Mouse (Mus musculus) stomach, embryonic 16.5 days (tissue): ENCODE results near the gene Tubb2b. TPM values are rescaled to one million over a fixed set of nuclear protein-coding genes. Genes with fewer than 3 reads are reported as not detected.

Source experiments
- ATAC-seq: fragments of 200-750 bp; cut with Nextera tagmentation; 2 replicates; pipeline ENCODE4 v1.8.0; 2017; ENCODE audit warnings: moderate number of reproducible peaks, moderate TSS enrichment; ENCODE audit not compliant: insufficient read depth, low FRiP score
- H3K27ac ChIP-seq: fragments of 300-500 bp; sonication (generic); 2 replicates; pipeline ENCODE4 v1.5.1; 2014; ENCODE audit warnings: low read length
- H3K27me3 ChIP-seq: fragments of 300-500 bp; sonication (generic); 2 replicates; pipeline ENCODE4 v1.6.1; 2014; ENCODE audit warnings: low read length, control low read depth, mixed read lengths; ENCODE audit not compliant: control insufficient read depth, insufficient read depth
- H3K36me3 ChIP-seq: fragments of 300-500 bp; sonication (generic); 2 replicates; pipeline ENCODE4 v1.6.1; 2014; ENCODE audit warnings: low read length; ENCODE audit not compliant: control insufficient read depth, insufficient read depth
- H3K4me1 ChIP-seq: fragments of 300-500 bp; sonication (generic); 2 replicates; pipeline ENCODE4 v1.6.1; 2014; ENCODE audit warnings: low read length, control low read depth, mixed read lengths; ENCODE audit not compliant: control insufficient read depth, insufficient read depth
- H3K4me2 ChIP-seq: fragments of 300-500 bp; sonication (generic); 2 replicates; pipeline ENCODE4 v1.6.1; 2014; ENCODE audit warnings: low read depth, low read length, mixed read lengths
- H3K4me3 ChIP-seq: fragments of 300-500 bp; sonication (generic); replicated peaks from 2 replicates; pipeline ENCODE4 v1.5.1; 2014; ENCODE audit warnings: mild to moderate bottlenecking, low read length
- H3K9ac ChIP-seq: fragments of 300-500 bp; sonication (generic); 2 replicates; pipeline ENCODE4 v1.6.1; 2014; ENCODE audit warnings: low read length
- H3K9me3 ChIP-seq: fragments of 300-500 bp; sonication (generic); replicated peaks from 2 replicates; pipeline ENCODE4 v1.6.1; 2016; ENCODE audit warnings: low read length, control low read depth; ENCODE audit not compliant: control insufficient read depth
- WGBS: fragments of 180-500 bp; shearing (Covaris S2); extraction: QIAGEN DNeasy Blood & Tissue Kit; methylation state at CpG from one replicate; pipeline ENCODE4 v1.1.7; 2014; 5-methylcytosine and 5-hydroxymethylcytosine counted together
- polyA plus RNA-seq: library from polyadenylated mRNA; unstranded; fragments of >200 nt; fragmentation: Nextera tagmentation; extraction: Ambion mirVana; gene quantifications from 2 replicates; pipeline ENCODE4 v1.2.1, GENCODE M21; 2015

Gene Tubb2b
- polyA plus RNA-seq, 1 experiment from 2014 or later, result 41.7 TPM

DNA sequence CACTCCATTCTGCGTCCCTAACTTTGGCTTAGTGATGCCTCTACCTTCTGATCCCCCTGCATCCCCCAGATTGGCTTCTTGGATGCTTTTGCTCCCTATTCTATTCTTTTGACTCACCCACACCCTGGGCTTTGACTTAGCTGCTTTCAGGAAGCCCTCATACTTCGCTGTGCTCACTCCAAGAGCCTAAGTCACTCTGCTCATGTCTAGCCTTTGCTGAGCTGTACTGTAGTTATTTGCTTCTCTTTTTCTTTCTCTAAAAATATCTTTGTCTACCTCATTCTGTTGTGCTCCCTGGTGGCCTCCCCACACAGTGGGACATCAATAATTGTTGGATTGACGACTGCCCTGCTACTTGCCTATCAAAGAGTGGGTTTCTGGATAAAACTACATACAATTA lies 17.9 kb upstream of the Tubb2b start:
- Histone ChIP-seq H3K27me3 (no peaks in the 10 kb centered on the region), H3K36me3 (no peaks in the 10 kb centered on the region), H3K4me2 (peak overlapping the region; percentile 71; the same call in 1 of the 2 replicates), H3K4me3 (no peak overlapping the region), H3K27ac (no peak overlapping the region), H3K9me3 (no peaks in the 10 kb centered on the region), H3K9ac (no peak overlapping the region), H3K4me1 (peaks cover 15% of the 10 kb centered on the region)
- no peak for ATAC-seq
- 75% methylated on average over 3 of the region's 3 CpGs for WGBS

GRCm38 (mm10) chr13:34146916-34147315 lies 16.6 kb upstream of the Tubb2b start:
- H3K4me1 ChIP-seq, result peaks cover 15% of the 10 kb centered on the region
- H3K9ac ChIP-seq, result no peak overlapping the region
- no peaks in the 10 kb centered on the region for H3K36me3 ChIP-seq
- H3K27ac ChIP-seq, result no peak overlapping the region
- WGBS, result 67% methylated on average over 3 of the region's 3 CpGs
- H3K4me2 ChIP-seq, result no peak overlapping the region
- ATAC-seq, result no peak
- H3K4me3 ChIP-seq, result no peak overlapping the region
- H3K9me3 ChIP-seq, result no peaks in the 10 kb centered on the region
- no peaks in the 10 kb centered on the region for H3K27me3 ChIP-seq

- no peak overlapping the region for H3K4me2 ChIP-seq
- 42% methylated on average over 5 of the region's 5 CpGs for WGBS
- H3K4me1 ChIP-seq, result peaks cover 4% of the 10 kb centered on the region
- no peak overlapping the region for H3K27ac ChIP-seq
- no peaks in the 10 kb centered on the region for H3K9me3 ChIP-seq
- H3K4me3 ChIP-seq, result no peak overlapping the region
- H3K36me3 ChIP-seq, result no peaks in the 10 kb centered on the region
- ATAC-seq, result no peak
- no peak overlapping the region for H3K9ac ChIP-seq
- no peaks in the 10 kb centered on the region for H3K27me3 ChIP-seq
Observed at GRCm38 (mm10) chr13:34143389-34143788, 13.1 kb upstream of the Tubb2b start.

DNA sequence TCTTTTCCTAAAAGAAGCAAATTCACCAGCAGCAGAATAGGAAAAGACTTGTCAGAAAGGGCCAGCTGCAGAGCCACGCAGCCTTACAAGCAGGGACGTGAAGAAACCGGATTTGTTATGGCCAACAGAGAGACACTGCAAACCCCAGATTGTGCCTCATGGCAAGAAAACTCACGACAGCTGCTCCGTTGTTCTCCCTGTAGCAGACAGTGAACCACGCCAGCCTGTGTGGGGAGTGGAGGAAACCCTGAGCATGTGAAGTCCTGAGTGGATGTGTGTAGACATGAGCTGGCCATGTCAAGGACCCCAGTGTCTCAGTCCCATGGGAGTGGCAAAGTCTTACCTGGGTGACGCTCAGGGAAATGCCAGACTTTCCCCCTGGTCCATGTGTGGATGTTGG lies 6.3 kb upstream of the Tubb2b start:
- Histone ChIP-seq H3K36me3 (no peaks in the 10 kb centered on the region), H3K4me1 (peaks cover 8% of the 10 kb centered on the region), H3K9ac (no peak overlapping the region), H3K9me3 (no peaks in the 10 kb centered on the region), H3K27me3 (no peaks in the 10 kb centered on the region; the same call in 1 of the 2 replicates), H3K27ac (no peak overlapping the region), H3K4me3 (no peak overlapping the region), H3K4me2 (no peak overlapping the region)
- no peak for ATAC-seq
- 47% methylated on average over 7 of the region's 7 CpGs for whole genome bisulfite sequencing

DNA sequence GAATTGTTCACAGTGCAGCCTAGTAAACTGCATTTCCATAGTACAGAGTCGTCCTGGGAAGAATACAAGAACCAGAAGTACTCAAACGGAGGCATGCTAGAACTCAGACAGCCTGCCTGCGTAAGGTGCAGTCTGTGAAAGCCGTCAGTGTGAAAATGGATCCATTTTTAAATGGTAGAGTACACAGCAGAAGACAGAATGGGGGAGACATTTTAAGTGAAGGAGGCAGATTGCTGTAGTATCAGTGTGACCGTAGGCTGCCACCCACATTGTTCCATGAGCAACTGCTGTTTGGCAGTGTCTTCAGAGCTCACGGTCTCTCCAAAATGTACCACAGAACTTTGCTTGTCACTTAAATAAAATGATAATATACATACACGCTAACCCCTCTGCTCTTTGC lies 4.0 kb upstream of the Tubb2b start:
- no peaks in the 10 kb centered on the region for H3K9me3 ChIP-seq
- H3K27me3 ChIP-seq, result no peaks in the 10 kb centered on the region; the same call in 1 of the 2 replicates
- H3K4me1 ChIP-seq, result peaks cover 21% of the 10 kb centered on the region
- H3K36me3 ChIP-seq, result no peaks in the 10 kb centered on the region
- 78% methylated on average over 7 of the region's 7 CpGs for WGBS
- no peak for ATAC-seq
- H3K4me3 ChIP-seq, result no peak overlapping the region
- H3K4me2 ChIP-seq, result no peak overlapping the region
- no peak overlapping the region for H3K9ac ChIP-seq
- no peak overlapping the region for H3K27ac ChIP-seq

- ATAC-seq, result no peak
- Histone ChIP-seq H3K9ac (no peak overlapping the region), H3K4me1 (peaks cover 27% of the 10 kb centered on the region), H3K4me2 (no peak overlapping the region), H3K9me3 (no peaks in the 10 kb centered on the region), H3K4me3 (no peak overlapping the region), H3K27ac (no peak overlapping the region), H3K27me3 (no peaks in the 10 kb centered on the region; the same call in 1 of the 2 replicates), H3K36me3 (no peaks in the 10 kb centered on the region)
- WGBS, result 22% methylated on average over 15 of the region's 15 CpGs
Observed at GRCm38 (mm10) chr13:34133326-34134071, 3.2 kb upstream of the Tubb2b start.

GRCm38 (mm10) chr13:34132875-34133274 lies 2.6 kb upstream of the Tubb2b start:
- ATAC-seq, result no peak
- Histone ChIP-seq H3K4me2 (peak overlapping the region; percentile 91; the same call in 1 of the 2 replicates), H3K27ac (no peak overlapping the region), H3K36me3 (no peaks in the 10 kb centered on the region), H3K9me3 (no peaks in the 10 kb centered on the region), H3K27me3 (no peaks in the 10 kb centered on the region; the same call in 1 of the 2 replicates), H3K4me1 (peaks cover 27% of the 10 kb centered on the region), H3K9ac (no peak overlapping the region), H3K4me3 (no peak overlapping the region)
- WGBS, result 42% methylated on average over 6 of the region's 6 CpGs

DNA sequence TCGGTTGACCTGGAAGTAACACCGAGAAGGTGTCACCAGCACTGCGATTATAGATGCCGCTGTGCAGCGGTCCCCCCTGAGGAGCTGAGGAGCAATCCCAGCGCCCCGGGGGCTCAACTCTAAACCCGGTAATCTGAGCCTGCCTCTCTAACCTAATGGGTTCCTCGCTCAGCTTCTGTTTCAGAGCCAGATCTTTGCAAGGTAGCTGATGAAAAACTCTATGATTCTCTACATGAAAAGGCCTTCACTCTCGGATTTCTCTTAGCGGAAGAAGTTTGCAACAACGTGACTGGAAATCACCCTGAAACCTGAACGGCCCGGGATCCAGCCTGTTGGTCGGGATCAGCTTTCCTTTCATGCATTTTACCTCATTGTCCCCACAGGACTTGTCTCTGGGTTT lies 2.0 kb upstream of the Tubb2b start:
- no peaks in the 10 kb centered on the region for H3K36me3 ChIP-seq
- peaks cover 27% of the 10 kb centered on the region for H3K4me1 ChIP-seq
- peak overlapping the region; percentile 13; the same call in 1 of the 2 replicates for H3K4me3 ChIP-seq
- ATAC-seq, result no peak
- H3K27ac ChIP-seq, result peak overlapping the region; percentile 64; the same call in 1 of the 2 replicates
- no peaks in the 10 kb centered on the region for H3K9me3 ChIP-seq
- no peak overlapping the region for H3K9ac ChIP-seq
- no peaks in the 10 kb centered on the region; the same call in 1 of the 2 replicates for H3K27me3 ChIP-seq
- H3K4me2 ChIP-seq, result peak overlapping the region; percentile 91
- WGBS, result 14% methylated on average over 15 of the region's 15 CpGs

- Histone ChIP-seq H3K9ac (peak overlapping the region; percentile 72), H3K4me2 (peak overlapping the region; percentile 91), H3K36me3 (no peaks in the 10 kb centered on the region), H3K9me3 (no peaks in the 10 kb centered on the region), H3K27me3 (no peaks in the 10 kb centered on the region; the same call in 1 of the 2 replicates), H3K4me3 (peak overlapping the region; percentile 72), H3K27ac (peak overlapping the region; percentile 64), H3K4me1 (peaks cover 27% of the 10 kb centered on the region)
- ATAC-seq, result no peak
- 10% methylated on average over 10 of the region's 10 CpGs for WGBS
Observed at GRCm38 (mm10) chr13:34131708-34132060, 1.4 kb upstream of the Tubb2b start.
